In genomic region chr3:153484701-153485100, GRCm38 (mm10) we compare ENCODE assay signal across 9 mouse cellular contexts.
DNase-seq lines count a peak whose midpoint lies in the region; ATAC-seq and TF ChIP-seq lines count a peak whose summit lies in the region.
"Had no signal": no experiment of that assay in that cellular context is flagged by ENCODE, and none has a peak within 500 bp of the region (broad histone marks: within the 10 kb centered on the region; RNA-seq: fewer than 3 reads in every experiment).

No protein-coding gene starts in this region.

- no peak for TF ChIP-seq CTCF in lung, embryonic 14.5 days (IDR thresholded peaks at IDR 0.05; ENCODE audit: low read depth)
- TF ChIP-seq CTCF in lung, postnatal 0 days (IDR thresholded peaks at IDR 0.05), result no peak

- no peak overlapping the region for H3K27ac ChIP-seq in lung, embryonic 14.5 days (ENCODE audit: low read depth)
- no peak overlapping the region for H3K27ac ChIP-seq in lung, postnatal 0 days (ENCODE audit: low read length)
- H3K27ac ChIP-seq: limb, embryonic 13.5 days had no signal

- no peak overlapping the region for H3K4me3 ChIP-seq in lung, embryonic 14.5 days (ENCODE audit: low read depth, low read length)
- no peak overlapping the region for H3K4me3 ChIP-seq in lung, postnatal 0 days (ENCODE audit: low read depth, low read length)
- H3K4me3 ChIP-seq: limb, embryonic 13.5 days had no signal

- no peaks in the 10 kb centered on the region for H3K27me3 ChIP-seq in lung, embryonic 14.5 days (ENCODE audit: insufficient read depth, low read length)
- no peaks in the 10 kb centered on the region for H3K27me3 ChIP-seq in lung, postnatal 0 days (replicated peaks; ENCODE audit: insufficient read depth, low read length)
- H3K27me3 ChIP-seq: limb, embryonic 13.5 days had no signal

- peak; percentile 25 for DNase-seq in lung, embryonic 14.5 days
- no peak for DNase-seq in lung, postnatal 0 days (ENCODE audit: low spot score)
- peak; percentile 65 to 72 for DNase-seq in cerebellum, postnatal 36 days
- peak; percentile 54 for DNase-seq in layer of hippocampus, adult 9-10 months (ENCODE audit: low spot score)
- DNase-seq in right cerebral cortex, postnatal 25 days, result peak; percentile 81
- DNase-seq in thymus, postnatal 36 days, result no peak
- DNase-seq in gastrocnemius, adult 8-10 months (ENCODE audit: low spot score in 2 of 2), result no peak
- DNase-seq in embryo, embryonic 10.5 days (ENCODE audit: low spot score), result no peak

- no peak for ATAC-seq in lung, embryonic 14.5 days (ENCODE audit: insufficient read depth)
- ATAC-seq in lung, postnatal 0 days, result no peak

- H3K4me2 ChIP-seq in lung, embryonic 14.5 days, result no peak overlapping the region
- H3K4me2 ChIP-seq in lung, postnatal 0 days (replicated peaks; ENCODE audit: low read depth, low read length), result no peak overlapping the region
- H3K4me2 ChIP-seq: limb, embryonic 13.5 days had no signal

- no peak overlapping the region for H3K9ac ChIP-seq in lung, embryonic 14.5 days
- no peak overlapping the region for H3K9ac ChIP-seq in lung, postnatal 0 days (replicated peaks; ENCODE audit: low read depth)
- H3K9ac ChIP-seq: limb, embryonic 13.5 days had no signal

- no peaks in the 10 kb centered on the region for H3K4me1 ChIP-seq in lung, embryonic 14.5 days (ENCODE audit: insufficient read depth)
- no peaks in the 10 kb centered on the region for H3K4me1 ChIP-seq in lung, postnatal 0 days (ENCODE audit: insufficient read depth, low read depth, low read length)
- H3K4me1 ChIP-seq: limb, embryonic 13.5 days had no signal

- H3K9me3 ChIP-seq in lung, embryonic 14.5 days (ENCODE audit: low read depth, low read length), result no peaks in the 10 kb centered on the region
- no peaks in the 10 kb centered on the region for H3K9me3 ChIP-seq in lung, postnatal 0 days (ENCODE audit: low read length)
- H3K9me3 ChIP-seq: limb, embryonic 13.5 days had no signal

- 69% methylated on average over 7 of the region's 7 CpGs for WGBS in lung, embryonic 14.5 days
- WGBS in lung, postnatal 0 days, result 55% methylated on average over 7 of the region's 7 CpGs

- no peak for TF ChIP-seq EP300 in lung, postnatal 0 days (IDR thresholded peaks at IDR 0.05)

- H3K36me3 ChIP-seq in lung, embryonic 14.5 days (ENCODE audit: insufficient read depth), result no peaks in the 10 kb centered on the region
- no peaks in the 10 kb centered on the region for H3K36me3 ChIP-seq in lung, postnatal 0 days (ENCODE audit: insufficient read depth, low read length)
- H3K36me3 ChIP-seq: limb, embryonic 13.5 days had no signal

Comparison
In these comparisons a context has a peak if more than half of its experiments do, and no peak if none do; other contexts are left out.
1. DNase-seq: peak in lung, embryonic 14.5 days (single experiment), cerebellum, postnatal 36 days (2 of 2), layer of hippocampus, adult 9-10 months (single experiment) and right cerebral cortex, postnatal 25 days (single experiment); none in lung, postnatal 0 days (single experiment), thymus, postnatal 36 days (0 of 2), gastrocnemius, adult 8-10 months (0 of 2) and embryo, embryonic 10.5 days (single experiment).